In the genomic region with DNA sequence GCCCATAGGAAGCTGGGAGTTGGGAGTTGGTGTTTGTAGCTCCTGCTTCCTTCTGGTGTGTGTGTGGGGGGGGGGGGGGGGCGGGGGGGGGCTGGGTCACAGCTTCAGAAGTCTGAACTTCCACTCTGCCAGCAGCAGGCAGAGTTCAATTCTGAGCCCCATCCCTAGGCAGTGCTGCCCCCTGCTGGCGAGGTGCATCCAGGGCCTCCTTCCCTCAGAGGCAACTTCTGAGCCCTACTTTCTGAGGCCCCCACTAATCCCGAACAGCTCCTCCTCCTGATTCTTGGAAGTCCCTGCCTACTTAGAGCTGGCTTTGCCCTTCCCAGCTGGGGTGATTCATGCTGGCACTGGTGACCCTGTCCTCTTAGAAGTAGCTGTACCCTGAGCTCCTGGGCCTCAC, we compare ENCODE assay signal across 9 mouse cellular contexts. TPM values are rescaled to one million over a fixed set of nuclear protein-coding genes. Genes with fewer than 3 reads are reported as not detected.
DNase-seq lines count a peak whose midpoint lies in the region; ATAC-seq and TF ChIP-seq lines count a peak whose summit lies in the region.
"Had no signal": no experiment of that assay in that cellular context is flagged by ENCODE, and none has a peak within 500 bp of the region (broad histone marks: within the 10 kb centered on the region; RNA-seq: fewer than 3 reads in every experiment).

No protein-coding gene starts in this region.

- 18% methylated on average over 3 of the region's 3 CpGs for WGBS in large intestine, adult 2 months
- WGBS in forebrain, embryonic 16.5 days = 12% methylated on average over 3 of the region's 3 CpGs

- peak; percentile 73 to 78 for DNase-seq in cerebellum, postnatal 10 days
- DNase-seq in cerebellum, adult 9-11 months = no peak
- peak in 1 of 2 experiments; percentile 49 for DNase-seq in layer of hippocampus, adult 2 months (ENCODE audit: low spot score in 2 of 2)
- DNase-seq in layer of hippocampus, adult 8-10 months (ENCODE audit: low spot score in 2 of 2) = no peak
- DNase-seq in NIH3T3 (ENCODE audit: low read depth) = peak; percentile 25
- peak; percentile 3 for DNase-seq in large intestine, adult 2 months (ENCODE audit: low read depth, low spot score)
- DNase-seq in thymus, postnatal 36 days = peak; percentile 12 to 21

- H3K4me1 ChIP-seq in forebrain, embryonic 16.5 days (replicated peaks; ENCODE audit: control insufficient read depth, insufficient read depth, low read length) = no peaks in the 10 kb centered on the region

- H3K27me3 ChIP-seq in forebrain, embryonic 16.5 days (replicated peaks; ENCODE audit: control insufficient read depth, insufficient read depth, low read length) = no peaks in the 10 kb centered on the region

- ATAC-seq in forebrain, embryonic 16.5 days = no peak

- peak; percentile 72 for TF ChIP-seq CTCF in layer of hippocampus, adult 2 months (conservative IDR thresholded peaks at IDR 0.05)

- H3K4me2 ChIP-seq in forebrain, embryonic 16.5 days (ENCODE audit: low read length) = no peak overlapping the region

- H3K9ac ChIP-seq in forebrain, embryonic 16.5 days (replicated peaks; ENCODE audit: low read depth, low read length) = no peak overlapping the region

- no peaks in the 10 kb centered on the region for H3K9me3 ChIP-seq in forebrain, embryonic 16.5 days (ENCODE audit: control insufficient read depth, low read length)

- no peak overlapping the region for H3K4me3 ChIP-seq in layer of hippocampus, adult 2 months
- H3K4me3 ChIP-seq in forebrain, embryonic 16.5 days (replicated peaks; ENCODE audit: low read length) = no peak overlapping the region

- H3K36me3 ChIP-seq in forebrain, embryonic 16.5 days (ENCODE audit: control insufficient read depth, insufficient read depth) = no peaks in the 10 kb centered on the region

- no peak overlapping the region for H3K27ac ChIP-seq in layer of hippocampus, adult 2 months
- no peak overlapping the region for H3K27ac ChIP-seq in forebrain, embryonic 16.5 days (ENCODE audit: low read length)
- H3K27ac ChIP-seq: macrophage had no signal

RNA-seq across cellular contexts. Expression of gene Tmem132e, which starts 10.9 kb away (rescaled TPM):
- 10 to 100 TPM in 1 of 2 experiments, 1 to 10 TPM in 1; 9.5 to 11.6 TPM for total RNA-seq in layer of hippocampus, adult 2 months (2021)
- total RNA-seq in layer of hippocampus, adult 8-10 months (2022) = 10 to 100 TPM in 2 of 4 experiments, 1 to 10 TPM in 2; 8.6 to 10.6 (median 9.8) TPM
- 1.1 and 2.8 TPM in 2 replicates for polyA plus RNA-seq in large intestine, adult 2 months (2012; rRNA removed)
- polyA plus RNA-seq in forebrain, embryonic 16.5 days (2015; fragmentation: Nextera tagmentation; extraction: Ambion mirVana) = 0.82 and 1.4 TPM in 2 replicates
- polyA plus RNA-seq: macrophage had no signal

Comparison
In these comparisons a context has a peak if more than half of its experiments do, and no peak if none do; other contexts are left out.
1. DNase-seq: peak in cerebellum, postnatal 10 days (2 of 2), NIH3T3 (single experiment), large intestine, adult 2 months (single experiment) and thymus, postnatal 36 days (2 of 2); none in cerebellum, adult 9-11 months (single experiment) and layer of hippocampus, adult 8-10 months (0 of 2).